Mouse (Mus musculus): ENCODE measurements around the gene Ticam1. TPM values are rescaled to one million over a fixed set of nuclear protein-coding genes. Genes with fewer than 3 reads are reported as not detected.
"Not testable (repeated sequence)": the region's sequence is repeated elsewhere in the genome, so short reads cannot be mapped to it uniquely, and the experiment has no call there.

Gene Ticam1
- polyA plus RNA-seq, 1 experiment from 2014 or later, result 3.0 TPM

DNA sequence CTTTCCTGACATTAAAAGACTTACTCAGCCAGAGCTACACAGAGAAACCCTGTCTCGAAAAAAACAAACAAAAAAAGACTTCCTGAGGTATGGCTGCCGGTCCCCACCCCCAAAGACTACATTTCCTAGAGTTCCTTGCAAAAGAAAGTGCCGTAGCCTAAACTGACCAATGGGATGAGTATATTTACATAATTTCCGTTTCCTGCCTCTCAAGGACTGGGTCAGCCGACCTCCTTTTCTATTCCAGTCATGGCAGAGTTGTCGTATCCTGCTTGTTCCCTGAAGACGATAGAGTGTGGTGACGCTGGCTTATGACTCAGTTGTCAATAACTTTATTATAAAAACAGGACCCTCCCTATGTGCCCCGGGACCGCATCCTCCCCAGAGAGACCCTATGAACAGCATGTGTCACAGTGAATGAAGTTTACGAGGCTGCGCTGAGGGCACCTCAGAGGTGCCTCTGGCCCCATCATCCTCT, 7.4 kb downstream of the Ticam1 start:
- Histone ChIP-seq H3K4me1 (peaks cover 16% of the 10 kb centered on the region), H3K36me3 (peaks cover 46% of the 10 kb centered on the region), H3K9me3 (replicated peaks) (no peaks in the 10 kb centered on the region), H3K4me3 (peak overlapping the region; percentile 51), H3K27me3 (ENCODE audit: low read depth, poor library complexity, severe bottlenecking) (no peaks in the 10 kb centered on the region), H3K27ac (peak overlapping the region; percentile 85)
- no peak for DNase-seq (ENCODE audit: low spot score)
- 22% methylated on average over 12 of the region's 12 CpGs for WGBS

DNA sequence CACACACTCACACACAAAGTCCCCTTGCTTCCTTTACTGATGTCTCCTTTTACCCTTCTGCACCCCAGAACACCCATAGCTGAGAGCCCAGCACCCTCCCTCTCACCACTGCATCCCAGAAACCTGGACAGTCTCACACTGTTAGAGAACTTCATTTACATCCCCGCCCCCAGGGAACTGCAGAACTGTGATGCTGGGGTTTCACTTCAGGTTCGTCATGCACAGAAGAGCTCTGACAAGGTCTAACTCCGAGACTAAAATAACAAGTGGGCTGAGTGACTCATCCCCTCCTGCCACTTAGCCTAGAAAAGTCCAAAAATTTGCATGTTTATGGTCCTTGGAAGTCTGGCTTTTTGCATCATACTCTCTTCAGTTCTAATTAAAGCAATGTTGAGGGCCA, 10.3 kb downstream of the Ticam1 start:
- Histone ChIP-seq H3K27me3 (ENCODE audit: low read depth, poor library complexity, severe bottlenecking) (no peaks in the 10 kb centered on the region), H3K36me3 (peaks cover 46% of the 10 kb centered on the region), H3K27ac (no peak overlapping the region), H3K4me1 (peaks cover 9% of the 10 kb centered on the region), H3K4me3 (no peak overlapping the region), H3K9me3 (replicated peaks) (no peaks in the 10 kb centered on the region)
- WGBS, result 64% methylated on average over 3 of the region's 3 CpGs
- no peak for DNase-seq (ENCODE audit: low spot score)

DNA sequence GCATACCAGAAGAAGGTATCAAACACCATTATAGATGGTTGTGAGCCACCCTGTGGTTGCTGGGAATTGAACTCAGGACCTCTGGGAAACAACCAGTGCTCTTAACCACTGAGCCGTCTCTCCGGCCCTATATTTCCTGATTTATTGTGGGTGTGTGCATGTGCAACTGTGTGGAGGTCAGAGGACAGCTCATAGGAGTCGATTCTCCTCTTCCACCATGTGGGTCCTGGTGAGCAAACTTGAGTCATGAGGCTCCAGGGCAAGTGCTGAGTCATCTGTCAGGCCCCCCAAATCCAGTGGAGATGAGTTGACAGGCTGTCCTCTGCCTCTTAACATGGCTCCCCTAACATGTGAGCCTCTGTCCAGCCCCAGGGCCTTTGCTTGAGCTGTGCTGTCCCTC, 10.7 kb downstream of the Ticam1 start:
- Histone ChIP-seq H3K9me3 (replicated peaks) (no peaks in the 10 kb centered on the region), H3K27me3 (ENCODE audit: low read depth, poor library complexity, severe bottlenecking) (no peaks in the 10 kb centered on the region), H3K27ac (no peak overlapping the region), H3K36me3 (peaks cover 46% of the 10 kb centered on the region), H3K4me1 (peaks cover 12% of the 10 kb centered on the region), H3K4me3 (no peak overlapping the region)
- 97% methylated on average over 3 of the region's 3 CpGs for WGBS
- no peak for DNase-seq (ENCODE audit: low spot score)

DNA sequence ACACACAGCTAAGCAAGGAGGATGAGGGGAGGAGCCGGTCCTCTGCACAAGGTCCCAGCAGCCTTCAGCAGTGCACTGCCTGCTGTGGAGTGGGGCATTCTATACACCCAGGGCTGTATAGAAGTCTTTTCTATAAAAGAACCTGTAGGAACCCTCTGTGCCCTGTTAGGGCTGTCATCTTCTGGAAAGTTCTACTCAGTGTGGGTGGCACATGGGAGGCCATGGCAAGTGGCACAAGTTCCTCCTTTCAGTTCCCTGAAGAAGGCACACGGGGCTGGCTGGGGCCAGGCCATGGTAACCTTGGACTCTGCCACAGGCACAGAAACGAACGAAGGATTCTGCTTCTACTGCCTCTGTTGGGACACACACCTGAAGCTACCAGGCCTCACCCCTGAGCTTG, 11.6 kb downstream of the Ticam1 start:
- Histone ChIP-seq H3K4me1 (peaks cover 15% of the 10 kb centered on the region), H3K9me3 (replicated peaks) (no peaks in the 10 kb centered on the region), H3K27ac (no peak overlapping the region), H3K4me3 (no peak overlapping the region), H3K36me3 (peaks cover 46% of the 10 kb centered on the region), H3K27me3 (ENCODE audit: low read depth, poor library complexity, severe bottlenecking) (no peaks in the 10 kb centered on the region)
- no peak for DNase-seq (ENCODE audit: low spot score)
- WGBS, result 93% methylated on average over 4 of the region's 4 CpGs

DNA sequence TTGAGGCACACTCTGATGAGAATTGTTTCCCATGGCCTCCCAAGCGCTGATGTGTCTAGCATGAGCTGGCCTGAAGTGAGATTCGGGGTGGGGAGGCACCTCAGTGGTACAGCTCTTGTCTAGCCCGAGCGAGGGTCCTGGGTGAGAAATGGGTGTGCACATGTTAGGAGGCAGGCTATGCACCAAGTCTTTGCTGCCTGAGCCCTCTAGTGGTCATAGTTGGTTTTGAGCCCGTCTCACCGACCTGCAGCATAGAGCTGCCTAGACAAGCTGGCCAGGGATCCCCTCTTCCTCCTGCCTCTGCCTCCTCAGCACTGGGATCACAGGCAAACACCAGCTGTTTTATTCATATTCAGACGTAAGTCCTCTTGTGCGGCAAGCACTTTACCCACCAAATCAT, 12.6 kb downstream of the Ticam1 start:
- H3K4me1 ChIP-seq, result peaks cover 15% of the 10 kb centered on the region
- no peak overlapping the region for H3K27ac ChIP-seq
- no peak overlapping the region for H3K4me3 ChIP-seq
- no peaks in the 10 kb centered on the region for H3K27me3 ChIP-seq (ENCODE audit: low read depth, poor library complexity, severe bottlenecking)
- peaks cover 52% of the 10 kb centered on the region for H3K36me3 ChIP-seq
- H3K9me3 ChIP-seq (replicated peaks), result no peaks in the 10 kb centered on the region
- peak; percentile 70 for DNase-seq (ENCODE audit: low spot score)
- WGBS, result 25% methylated on average over 8 of the region's 8 CpGs

DNA sequence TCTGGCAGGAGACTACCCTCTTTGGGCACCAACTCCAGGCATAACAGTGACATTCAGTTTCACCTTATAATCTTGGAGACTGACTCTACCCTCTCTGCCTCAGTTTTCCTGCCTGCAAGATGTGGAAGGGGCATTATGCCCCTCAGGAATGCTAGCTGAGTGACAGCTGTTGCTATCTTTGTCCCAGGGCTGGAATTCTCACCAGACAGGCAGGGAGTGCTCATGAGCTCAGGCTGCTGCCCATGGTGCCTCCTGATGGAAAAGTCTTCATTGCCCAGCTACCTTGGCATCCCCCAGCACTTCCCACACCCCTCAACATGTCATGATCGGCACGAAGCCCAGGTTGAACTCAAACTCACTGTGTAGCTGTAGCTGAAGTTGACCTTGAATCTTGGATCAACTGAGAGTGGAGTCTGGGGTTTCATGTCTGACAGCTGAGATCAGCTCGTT, 13.9 kb downstream of the Ticam1 start:
- Histone ChIP-seq H3K4me3 (no peak overlapping the region), H3K9me3 (replicated peaks) (no peaks in the 10 kb centered on the region), H3K27ac (no peak overlapping the region), H3K36me3 (peaks cover 66% of the 10 kb centered on the region), H3K27me3 (ENCODE audit: low read depth, poor library complexity, severe bottlenecking) (no peaks in the 10 kb centered on the region), H3K4me1 (peaks cover 29% of the 10 kb centered on the region)
- 88% methylated on average over 3 of the region's 3 CpGs for WGBS
- DNase-seq (ENCODE audit: low spot score), result no peak

DNA sequence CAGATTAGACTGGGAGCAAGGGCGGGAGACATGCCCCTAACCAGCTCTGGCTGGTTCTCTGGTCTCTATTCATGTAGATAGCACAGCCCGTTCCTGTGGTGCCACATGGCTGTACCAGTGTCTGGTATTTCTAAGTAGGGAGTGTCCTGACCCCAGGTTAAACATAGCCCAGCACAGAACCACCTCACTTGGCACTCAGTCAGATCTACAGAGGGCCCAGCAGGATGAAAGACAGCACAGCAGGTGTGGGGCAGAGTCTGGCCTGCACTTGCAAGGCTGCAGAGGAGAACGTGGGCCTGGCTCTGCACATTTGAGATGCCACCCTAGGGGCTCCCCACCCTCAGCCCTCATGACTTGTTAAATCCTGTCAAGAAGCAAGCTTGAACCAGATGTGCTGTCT, 15.4 kb downstream of the Ticam1 start:
- H3K4me1 ChIP-seq, result peaks cover 35% of the 10 kb centered on the region
- no peaks in the 10 kb centered on the region for H3K9me3 ChIP-seq (replicated peaks)
- no peak overlapping the region for H3K4me3 ChIP-seq
- H3K27ac ChIP-seq, result no peak overlapping the region
- DNase-seq (ENCODE audit: low spot score), result no peak
- H3K36me3 ChIP-seq, result peaks cover 67% of the 10 kb centered on the region
- WGBS, result 88% methylated on average over 3 of the region's 3 CpGs
- H3K27me3 ChIP-seq (ENCODE audit: low read depth, poor library complexity, severe bottlenecking), result no peaks in the 10 kb centered on the region

DNA sequence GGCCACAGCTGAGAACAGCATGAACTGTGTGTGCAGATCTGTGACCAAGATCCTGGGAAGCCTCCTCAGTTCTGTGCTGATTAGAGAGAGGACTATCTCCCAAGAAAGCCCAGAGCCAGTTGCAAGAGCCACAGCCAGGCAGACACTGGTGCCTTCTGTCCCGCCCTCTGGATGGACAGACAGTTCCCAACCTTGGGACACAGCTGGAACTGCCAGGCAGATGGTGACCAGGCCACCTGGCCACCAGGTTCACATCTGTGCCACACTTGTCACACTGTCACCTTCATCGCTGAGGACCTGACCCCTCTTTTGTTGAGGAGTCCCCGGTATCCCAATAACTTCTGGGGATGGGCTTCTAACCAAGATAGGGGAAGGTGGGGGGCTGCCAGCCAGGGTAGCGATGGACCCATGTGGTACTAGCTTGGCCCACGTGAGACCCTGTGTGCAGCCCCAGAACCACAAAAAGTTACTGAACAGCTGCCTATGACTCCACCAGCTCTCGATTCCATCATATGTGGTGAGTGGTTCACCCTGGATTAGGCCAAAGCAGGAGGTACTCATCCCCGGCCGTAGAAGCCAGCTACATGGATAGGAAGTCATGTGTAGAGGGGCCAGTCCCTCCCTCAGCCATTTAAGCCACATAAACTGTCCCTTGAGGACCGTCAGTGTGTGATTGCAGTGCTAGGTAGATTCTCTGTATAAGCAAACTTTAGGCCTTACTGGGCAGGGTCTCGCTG, 17.1 kb downstream of the Ticam1 start:
- H3K27ac ChIP-seq, result no peak overlapping the region
- DNase-seq (ENCODE audit: low spot score), result no peak
- H3K9me3 ChIP-seq (replicated peaks), result no peaks in the 10 kb centered on the region
- no peak overlapping the region for H3K4me3 ChIP-seq
- H3K36me3 ChIP-seq, result peaks cover 58% of the 10 kb centered on the region
- H3K27me3 ChIP-seq (ENCODE audit: low read depth, poor library complexity, severe bottlenecking), result no peaks in the 10 kb centered on the region
- WGBS, result 91% methylated on average over 10 of the region's 10 CpGs
- H3K4me1 ChIP-seq, result peaks cover 35% of the 10 kb centered on the region

DNA sequence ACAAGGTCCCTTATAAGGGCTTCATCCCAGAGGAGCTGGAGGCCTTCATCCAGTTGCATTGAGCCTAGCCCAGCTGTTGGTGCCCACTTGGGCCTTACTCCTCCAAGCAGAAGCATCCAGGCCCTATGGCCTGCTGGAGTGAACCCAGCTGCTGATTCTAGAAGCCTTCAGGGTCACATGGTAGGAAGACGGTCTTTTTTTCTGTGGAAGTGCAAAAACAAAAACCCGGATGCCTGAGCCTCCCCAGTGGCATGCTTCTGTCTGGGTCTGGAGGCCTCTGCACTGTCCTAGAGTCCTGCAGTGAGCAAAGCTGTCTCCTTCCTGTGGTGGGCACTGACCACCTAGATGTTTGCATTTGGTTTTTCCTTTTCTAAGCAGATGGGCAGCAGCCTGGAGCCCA, 17.8 kb downstream of the Ticam1 start:
- not testable (repeated sequence) for H3K9me3 ChIP-seq (replicated peaks); H3K27me3 ChIP-seq (ENCODE audit: low read depth, poor library complexity, severe bottlenecking); DNase-seq (ENCODE audit: low spot score); H3K27ac ChIP-seq; H3K4me3 ChIP-seq
- H3K4me1 ChIP-seq, result peaks cover 35% of the 10 kb centered on the region
- peaks cover 58% of the 10 kb centered on the region for H3K36me3 ChIP-seq
- 83% methylated on average over 2 of the region's 2 CpGs for WGBS

DNA sequence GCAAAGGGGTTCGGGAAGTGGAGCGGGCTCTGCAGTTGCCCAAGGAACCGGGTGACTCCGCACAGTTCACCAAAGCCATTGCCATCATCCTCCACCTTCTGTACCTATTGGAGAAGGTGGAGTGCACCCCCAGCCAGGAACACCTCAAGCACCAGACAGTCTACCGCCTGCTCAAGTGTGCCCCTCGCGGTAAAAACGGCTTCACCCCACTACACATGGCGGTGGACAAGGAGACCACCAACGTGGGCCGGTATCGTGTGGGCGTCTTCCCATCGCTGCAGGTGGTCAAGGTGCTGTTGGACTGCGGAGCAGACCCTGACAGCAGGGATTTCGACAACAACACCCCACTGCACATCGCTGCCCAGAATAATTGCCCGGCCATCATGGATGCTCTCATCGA, 18.3 kb downstream of the Ticam1 start:
- peaks cover 35% of the 10 kb centered on the region for H3K4me1 ChIP-seq
- not testable (repeated sequence) for H3K4me3 ChIP-seq; H3K27me3 ChIP-seq (ENCODE audit: low read depth, poor library complexity, severe bottlenecking); DNase-seq (ENCODE audit: low spot score); H3K9me3 ChIP-seq (replicated peaks); H3K27ac ChIP-seq
- peaks cover 57% of the 10 kb centered on the region for H3K36me3 ChIP-seq
- WGBS, result 94% methylated on average over 19 of the region's 19 CpGs

DNA sequence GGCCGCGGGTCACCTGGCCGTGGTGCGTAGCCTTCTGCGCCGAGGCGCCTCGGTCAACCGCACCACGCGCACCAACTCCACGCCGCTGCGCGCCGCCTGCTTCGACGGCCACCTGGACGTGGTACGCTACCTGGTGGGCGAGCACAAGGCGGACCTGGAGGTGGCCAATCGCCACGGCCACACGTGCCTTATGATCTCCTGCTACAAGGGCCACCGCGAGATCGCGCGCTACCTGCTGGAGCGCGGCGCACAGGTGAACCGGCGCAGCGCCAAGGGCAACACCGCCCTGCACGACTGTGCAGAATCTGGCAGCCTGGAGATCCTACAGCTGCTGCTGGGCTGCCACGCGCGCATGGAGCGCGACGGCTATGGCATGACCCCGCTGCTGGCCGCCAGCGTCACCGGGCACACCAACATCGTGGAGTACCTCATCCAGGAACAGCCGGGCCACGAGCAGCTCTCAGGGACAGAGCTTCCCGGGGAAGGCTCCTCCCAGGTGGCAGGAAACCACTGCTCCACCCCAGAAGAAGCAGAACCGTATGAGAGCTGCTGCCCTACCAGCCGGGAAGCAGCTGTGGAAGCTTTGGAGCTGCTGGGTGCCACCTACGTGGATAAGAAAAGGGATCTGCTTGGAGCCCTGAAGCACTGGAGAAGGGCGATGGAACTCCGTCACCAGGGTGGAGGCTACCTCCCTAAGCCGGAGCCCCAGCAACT, 19.2 kb downstream of the Ticam1 start:
- Histone ChIP-seq H3K4me1 (peaks cover 35% of the 10 kb centered on the region), H3K4me3 (peak overlapping the region; percentile 72), H3K36me3 (peaks cover 48% of the 10 kb centered on the region), H3K27ac (peak overlapping the region; percentile 68), H3K9me3 (replicated peaks) (no peaks in the 10 kb centered on the region), H3K27me3 (ENCODE audit: low read depth, poor library complexity, severe bottlenecking) (no peaks in the 10 kb centered on the region)
- no peak for DNase-seq (ENCODE audit: low spot score)
- 11% methylated on average over 57 of the region's 58 CpGs for WGBS

DNA sequence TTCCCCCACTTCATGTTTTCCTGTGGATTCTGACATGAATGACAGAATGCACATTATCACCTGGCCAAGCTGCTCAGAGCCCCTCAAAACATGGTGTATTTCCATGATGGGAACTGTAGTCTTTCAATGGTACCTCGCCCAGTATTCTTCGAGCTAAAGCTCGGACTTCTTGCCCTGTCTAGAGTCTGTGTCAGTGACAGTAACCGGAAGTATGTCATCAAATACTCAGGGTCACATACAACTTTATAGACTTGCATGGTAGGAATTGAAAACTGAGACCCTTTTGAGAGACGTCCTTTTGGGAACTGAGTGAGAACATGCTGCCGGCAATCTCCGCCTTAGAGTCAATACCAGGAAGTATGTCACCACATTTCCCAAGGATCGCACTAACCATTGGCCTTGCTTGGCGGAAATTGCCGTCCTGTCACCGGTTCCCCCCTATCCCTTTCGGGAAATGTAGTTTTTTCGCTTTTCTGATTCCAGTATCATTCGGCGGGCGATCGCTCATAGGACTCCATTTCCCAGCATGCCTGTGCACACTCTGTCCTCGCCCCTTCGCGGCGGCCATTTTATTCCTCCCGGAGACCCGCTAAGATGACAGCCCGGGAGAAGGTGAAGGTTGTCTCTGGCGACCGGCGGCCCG, 20.2 kb downstream of the Ticam1 start, which contains the start of gene Fem1a:
Gene Fem1a (plus strand): TSS at position 572 of the 643 bp plus-strand sequence.
- peaks cover 38% of the 10 kb centered on the region for H3K36me3 ChIP-seq
- H3K9me3 ChIP-seq (replicated peaks), result no peaks in the 10 kb centered on the region
- peaks cover 36% of the 10 kb centered on the region for H3K4me1 ChIP-seq
- under 1% methylated on average over 28 of the region's 28 CpGs for WGBS
- no peaks in the 10 kb centered on the region for H3K27me3 ChIP-seq (ENCODE audit: low read depth, poor library complexity, severe bottlenecking)
- peak within 1 kb of the TSS; percentile 81 for H3K27ac ChIP-seq
- peak within 1 kb of the TSS; percentile 72 for H3K4me3 ChIP-seq
- peak; percentile 88 for DNase-seq (ENCODE audit: low spot score)

DNA sequence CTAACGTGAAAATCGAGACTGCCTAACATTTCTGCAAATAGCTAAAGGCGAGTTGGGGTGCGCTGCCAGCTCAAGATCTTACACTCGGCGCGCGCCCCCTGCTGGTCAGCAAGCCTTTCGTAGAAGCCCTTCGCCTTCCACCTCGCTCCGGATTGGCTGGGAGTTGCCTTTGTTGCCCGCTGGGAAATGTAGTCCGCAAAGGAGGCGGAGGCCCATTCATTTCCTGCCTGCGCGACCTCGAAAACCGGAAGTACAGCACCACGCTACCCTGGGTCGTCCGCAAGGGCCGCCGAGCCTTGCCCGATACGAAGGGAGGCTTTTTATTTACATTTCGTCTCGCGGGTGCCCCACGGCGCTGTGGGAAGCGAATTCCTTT, 20.7 kb downstream of the Ticam1 start:
- peaks cover 37% of the 10 kb centered on the region for H3K4me1 ChIP-seq
- no peaks in the 10 kb centered on the region for H3K9me3 ChIP-seq (replicated peaks)
- no peaks in the 10 kb centered on the region for H3K27me3 ChIP-seq (ENCODE audit: low read depth, poor library complexity, severe bottlenecking)
- H3K27ac ChIP-seq, result peak overlapping the region; percentile 81
- DNase-seq (ENCODE audit: low spot score), result peak; percentile 100
- H3K4me3 ChIP-seq, result peak overlapping the region; percentile 72
- WGBS, result under 1% methylated on average over 32 of the region's 32 CpGs
- H3K36me3 ChIP-seq, result peaks cover 33% of the 10 kb centered on the region
